Mouse (Mus musculus) adrenal gland, adult (tissue): ENCODE data around the gene Inafm2.

Experiments used
- DNase-seq, 2 experiments: peaks; one replicate each; pipeline ENCODE4 v3.0.0; 2022 to 2023; ENCODE audit warnings: low spot score in 1 of 2; ENCODE audit not compliant: inconsistent age in 2 of 2

Inafm2 gene

DNA sequence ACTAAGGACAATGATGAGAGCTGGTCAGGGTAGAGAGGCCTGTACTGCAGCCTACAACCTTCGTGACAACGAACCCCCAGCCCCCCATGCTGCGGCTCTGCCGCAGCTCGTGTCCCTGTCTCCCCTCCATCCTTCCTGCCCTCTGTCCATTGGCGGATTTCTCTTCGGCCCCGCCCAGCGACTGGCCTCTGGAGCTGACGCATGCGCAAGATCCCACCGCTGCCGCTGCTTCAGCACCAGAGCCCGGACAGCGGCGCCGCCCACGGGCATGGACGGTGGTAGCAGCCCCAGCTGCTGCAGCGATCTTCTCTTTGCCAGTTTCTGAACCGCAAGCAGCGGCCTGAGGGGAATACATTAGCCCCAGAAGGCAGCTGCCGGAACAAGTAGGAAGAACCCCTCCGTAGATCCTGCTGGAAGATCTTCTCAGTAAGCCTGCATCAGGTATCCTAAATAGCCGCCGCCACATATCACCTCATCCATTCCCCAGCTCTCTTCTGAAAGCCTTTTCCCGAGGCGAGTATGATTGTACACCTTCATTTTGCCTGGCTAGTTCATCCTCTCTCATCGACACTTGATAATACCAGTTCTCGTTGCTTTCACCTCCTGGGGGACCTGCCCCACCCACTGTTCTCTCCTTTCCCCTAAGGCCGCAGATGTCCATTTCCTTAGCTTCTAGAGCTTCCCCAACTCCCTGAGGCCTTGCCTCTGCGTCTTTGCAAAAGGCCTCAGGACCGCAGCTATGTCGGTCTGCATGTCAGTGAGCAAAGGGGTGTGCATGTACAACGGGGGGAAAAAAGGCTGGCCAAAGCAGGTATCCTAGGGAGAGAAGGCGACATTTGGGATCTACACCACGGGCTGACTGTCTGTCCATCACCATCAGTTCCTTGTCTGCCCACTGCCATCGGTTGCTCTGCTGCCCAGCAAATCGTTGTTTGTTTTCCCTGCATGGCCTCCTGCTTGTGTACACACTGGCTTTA lies 34.2 kb downstream of the Inafm2 start, which contains the start of gene Disp2:
TSS of gene Disp2 (plus strand) at position 216 of the 977 bp plus-strand sequence.
- DNase-seq, result peak; percentile 95 to 97

DNA sequence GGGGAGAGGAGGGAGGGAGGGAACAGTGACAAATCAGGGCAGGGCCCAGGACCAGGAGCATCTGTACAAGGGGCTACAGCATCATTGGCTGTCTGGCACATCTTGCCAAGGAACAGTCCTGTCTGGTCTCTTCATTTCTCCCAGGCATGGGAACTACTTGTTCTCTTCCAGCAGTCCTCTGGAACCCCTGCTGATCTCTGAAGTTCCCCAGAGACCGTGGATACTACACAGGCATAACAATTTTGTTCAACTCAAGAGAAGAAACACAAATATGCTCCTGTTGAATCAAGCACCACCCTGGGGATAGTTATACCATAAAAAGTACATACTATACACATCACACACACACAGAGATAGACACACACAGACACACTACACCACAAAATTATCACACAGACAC lies 35.6 kb downstream of the Inafm2 start:
- no peak for DNase-seq

DNA sequence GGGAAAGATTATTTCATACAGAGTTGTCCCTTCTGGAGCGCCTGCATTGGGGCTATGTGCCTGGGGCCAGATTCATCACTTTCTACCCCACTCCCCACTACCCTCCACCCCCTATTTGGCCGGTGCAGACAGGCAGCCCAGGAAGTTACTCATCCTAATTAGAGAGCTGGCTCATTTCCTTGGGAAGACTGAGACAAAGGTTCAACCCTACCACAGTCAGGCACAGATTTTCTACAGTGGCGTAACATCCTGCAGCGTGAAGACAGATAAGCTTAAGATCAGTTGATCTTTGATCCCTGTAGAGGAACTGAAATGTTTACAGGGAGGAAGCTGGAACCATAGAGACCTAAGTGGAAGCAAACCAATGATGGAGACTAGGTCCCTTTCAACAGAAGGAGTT lies 36.7 kb downstream of the Inafm2 start:
- no peak for DNase-seq

DNA sequence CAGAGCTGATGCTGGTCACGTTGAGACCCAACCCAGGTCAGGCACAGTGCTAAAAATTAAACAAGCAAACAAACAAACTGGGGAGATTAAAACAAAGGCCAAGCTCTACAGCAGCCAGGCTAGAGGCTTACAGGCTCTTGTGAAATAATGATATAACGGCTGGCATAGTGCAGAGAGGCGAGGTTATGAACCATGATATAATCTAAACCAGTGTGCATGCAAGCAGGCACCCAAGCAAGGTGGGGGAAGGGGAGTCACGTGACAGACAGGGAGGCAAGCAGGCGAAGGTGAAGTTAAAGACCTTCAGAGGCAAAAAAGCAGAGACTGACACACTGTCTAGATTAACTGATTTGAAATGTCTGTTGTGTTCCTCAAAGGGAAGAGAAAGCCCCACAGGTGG lies 37.5 kb downstream of the Inafm2 start:
- peak in 1 of 2 experiments; percentile 47 for DNase-seq

DNA sequence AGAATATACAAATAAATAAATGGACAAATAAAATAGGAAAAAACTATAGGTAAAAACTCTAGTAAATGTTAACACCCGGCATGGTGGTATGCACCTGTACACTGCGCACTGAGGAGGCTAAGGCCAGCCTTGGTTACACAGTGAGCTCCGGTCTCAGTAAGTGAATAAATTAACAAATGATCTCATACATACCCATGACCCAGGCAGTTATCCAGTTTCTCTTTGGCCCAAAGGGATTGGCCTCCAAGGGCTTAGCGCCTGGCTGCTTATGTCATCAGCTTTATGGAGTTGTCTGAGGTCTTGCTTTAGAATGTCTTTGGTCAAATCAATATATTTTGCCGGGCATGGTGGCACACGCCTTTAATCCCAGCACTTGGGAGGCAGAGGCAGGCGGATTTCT lies 38.1 kb downstream of the Inafm2 start:
- no peak for DNase-seq

DNA sequence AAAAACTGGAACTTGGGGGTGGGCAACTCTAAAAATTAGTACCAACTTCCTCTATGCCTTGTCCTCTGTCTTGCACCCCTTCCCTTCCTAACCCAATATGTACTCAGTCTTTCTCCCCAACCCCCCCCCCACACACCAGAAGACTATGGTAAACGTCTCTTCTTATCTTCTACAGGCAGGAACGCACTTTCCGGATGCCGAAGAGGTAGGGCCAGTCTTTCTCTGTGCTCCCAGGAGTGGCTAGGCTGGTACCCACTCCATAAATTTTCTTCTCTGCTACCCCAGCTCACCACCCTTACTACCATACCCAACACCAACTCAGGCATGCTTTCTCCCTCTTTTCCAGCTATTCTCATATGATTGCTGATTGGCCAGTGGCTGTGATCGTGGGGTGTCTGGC lies 41.0 kb downstream of the Inafm2 start:
- DNase-seq, result no peak

DNA sequence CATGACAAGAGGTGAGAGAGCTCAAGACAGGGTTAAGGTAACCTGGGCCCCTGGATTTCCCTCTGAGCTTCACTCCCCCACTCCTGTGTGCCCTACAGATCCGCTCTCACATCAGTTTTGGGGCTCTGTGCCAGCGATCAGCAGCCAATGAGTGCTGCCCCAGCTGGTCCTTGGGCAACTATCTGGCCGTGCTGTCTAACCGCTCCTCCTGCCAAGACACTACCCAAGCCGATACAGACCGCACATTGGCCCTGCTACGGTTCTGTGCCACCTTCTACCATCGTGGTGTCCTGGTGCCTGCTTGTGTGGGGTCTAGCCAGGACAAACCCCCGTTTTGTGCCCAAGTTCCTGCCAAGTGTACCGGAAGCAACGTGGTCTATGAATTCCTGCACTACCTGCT lies 43.9 kb downstream of the Inafm2 start:
- peak in 1 of 2 experiments; percentile 69 for DNase-seq

DNA sequence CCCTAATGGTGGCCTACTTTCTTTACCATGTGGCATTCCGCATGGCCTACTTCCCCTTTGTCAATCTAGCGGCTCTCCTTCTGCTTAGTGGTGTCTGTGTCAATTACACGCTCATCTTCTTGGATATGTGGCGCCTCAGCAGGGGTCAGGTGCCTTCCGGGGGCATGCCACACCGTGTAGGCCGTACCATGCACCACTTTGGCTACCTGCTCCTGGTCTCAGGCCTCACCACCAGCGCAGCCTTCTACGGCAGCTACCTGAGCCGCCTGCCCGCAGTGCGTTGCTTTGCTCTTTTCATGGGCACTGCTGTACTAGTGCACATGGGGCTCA lies 44.6 kb downstream of the Inafm2 start:
- no peak for DNase-seq

DNA sequence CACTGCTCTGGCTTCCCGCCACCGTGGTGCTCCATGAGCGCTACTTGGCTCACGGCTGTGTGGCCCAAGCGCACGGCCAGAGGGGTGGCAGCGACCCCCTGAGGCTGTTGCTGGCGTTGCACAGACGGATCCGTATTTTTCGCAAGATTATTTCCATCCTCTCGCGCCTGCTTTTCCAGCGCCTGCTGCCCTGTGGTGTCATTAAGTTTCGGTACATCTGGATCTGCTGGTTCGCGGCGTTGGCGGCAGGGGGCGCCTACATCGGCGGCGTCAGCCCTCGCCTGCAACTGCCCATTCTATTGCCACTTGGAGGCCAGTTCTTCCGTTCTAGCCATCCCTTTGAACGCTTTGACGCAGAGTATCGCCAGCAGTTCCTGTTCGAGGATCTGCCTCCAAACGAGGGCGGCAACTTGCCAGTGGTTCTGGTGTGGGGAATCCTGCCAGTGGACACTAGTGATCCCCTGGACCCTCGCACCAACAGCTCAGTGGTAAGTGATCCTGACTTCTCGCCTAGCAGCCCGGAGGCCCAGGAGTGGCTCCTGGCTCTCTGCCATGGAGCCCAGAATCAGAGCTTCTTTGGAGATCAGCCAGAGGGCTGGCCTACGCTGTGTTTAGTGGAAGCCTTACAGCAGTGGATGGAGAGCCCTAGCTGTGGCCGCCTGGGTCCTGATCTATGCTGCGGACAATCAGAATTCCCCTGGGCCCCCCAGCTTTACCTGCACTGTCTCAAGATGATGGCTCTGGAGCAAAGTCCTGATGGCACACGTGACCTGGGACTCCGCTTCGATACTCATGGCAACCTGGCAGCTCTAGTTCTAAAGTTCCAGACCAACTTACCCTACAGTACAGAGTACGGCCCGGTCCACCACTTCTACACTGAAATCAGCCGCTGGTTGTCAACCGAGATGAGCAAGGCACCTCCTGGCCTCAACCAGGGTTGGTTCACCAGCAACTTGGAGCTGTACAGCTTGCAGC lies 45.3 kb downstream of the Inafm2 start:
- DNase-seq, result peak; percentile 86 to 93

DNA sequence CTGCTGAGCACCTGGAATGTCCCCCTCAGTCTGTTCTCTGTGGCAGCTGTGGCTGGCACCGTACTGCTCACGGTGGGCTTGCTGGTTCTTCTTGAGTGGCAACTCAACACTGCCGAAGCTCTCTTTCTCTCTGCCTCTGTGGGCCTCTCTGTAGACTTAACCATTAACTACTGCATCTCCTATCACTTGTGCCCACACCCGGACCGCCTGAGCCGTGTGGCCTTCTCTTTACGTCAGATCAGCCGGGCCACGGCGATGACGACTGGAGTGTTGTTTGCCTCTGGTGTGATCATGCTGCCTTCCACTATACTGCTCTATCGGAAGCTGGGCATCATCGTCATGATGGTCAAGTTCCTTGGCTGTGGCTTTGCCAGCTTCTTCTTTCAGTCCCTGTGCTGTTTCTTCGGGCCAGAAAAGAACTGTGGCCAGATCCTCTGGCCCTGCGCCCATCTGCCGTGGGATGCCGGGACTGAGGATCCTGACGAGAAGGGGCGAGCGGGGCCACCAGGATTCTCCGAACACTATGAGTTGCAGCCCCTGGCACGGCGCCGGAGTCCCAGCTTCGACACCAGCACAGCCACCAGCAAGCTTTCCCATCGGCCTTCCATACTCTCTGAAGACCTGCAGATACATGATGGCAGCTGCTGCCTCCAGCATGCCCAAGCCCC lies 46.2 kb downstream of the Inafm2 start:
- no peak for DNase-seq

DNA sequence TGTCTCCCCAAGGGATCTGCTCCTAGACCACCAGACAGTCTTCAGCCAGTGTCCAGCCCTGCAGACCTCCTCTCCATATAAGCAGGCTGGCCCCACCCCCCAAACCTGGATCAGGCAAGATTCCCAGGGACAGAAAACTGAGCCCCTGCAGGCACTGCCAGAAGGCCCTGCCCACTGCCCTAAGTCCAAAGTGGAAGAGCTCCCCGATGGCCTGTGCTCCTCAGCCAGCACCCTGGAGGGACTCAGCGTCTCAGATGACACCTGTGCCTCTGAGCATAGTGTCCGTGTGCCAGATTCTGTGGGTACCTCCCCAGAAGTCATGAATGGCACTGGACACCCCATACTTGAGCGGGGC lies 46.7 kb downstream of the Inafm2 start:
- no peak for DNase-seq

DNA sequence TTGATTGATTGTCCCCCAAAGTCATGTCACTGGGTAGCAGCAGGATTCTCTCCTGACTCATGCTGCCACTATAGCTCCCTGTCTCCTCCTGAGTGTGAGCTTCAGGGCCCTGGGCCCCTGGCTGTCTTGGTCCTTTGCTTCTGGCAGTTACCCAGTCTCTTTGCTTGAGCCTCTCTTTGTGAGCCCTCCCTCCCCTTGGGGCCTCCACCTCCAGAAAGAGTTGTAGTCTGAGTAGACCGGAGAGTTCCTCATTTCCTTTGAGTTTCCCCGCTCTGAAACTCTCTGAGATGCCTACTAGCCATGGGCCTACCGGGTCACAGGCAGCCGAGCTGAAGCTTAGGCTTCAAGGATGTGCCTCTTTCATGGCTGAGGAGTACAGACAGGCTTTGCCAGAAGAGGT lies 48.1 kb downstream of the Inafm2 start:
- DNase-seq, result no peak
